Mouse (Mus musculus) heart, embryonic 15.5 days (tissue): Measurements from ENCODE around the gene Bik. TPM values are rescaled to one million over a fixed set of nuclear protein-coding genes. Genes with fewer than 3 reads are reported as not detected.
A peak's percentile ranks its signal among the peaks of the same experiment; 100 is the strongest.

Source experiments
- ATAC-seq: fragments of 200-750 bp; cut with Nextera tagmentation; replicated peaks from 2 replicates; pipeline ENCODE4 v1.8.0; 2017; ENCODE audit warnings: low read depth, moderate TSS enrichment; ENCODE audit not compliant: insufficient number of reproducible peaks, insufficient read depth, low FRiP score
- H3K27ac ChIP-seq: fragments of 300-500 bp; sonication (generic); 2 replicates; pipeline ENCODE4 v1.5.1; 2015; ENCODE audit warnings: mild to moderate bottlenecking, inconsistent platforms
- H3K27me3 ChIP-seq: fragments of 300-500 bp; sonication (generic); 2 replicates; pipeline ENCODE4 v1.6.1; 2015; ENCODE audit warnings: inconsistent platforms
- H3K36me3 ChIP-seq: fragments of 300-500 bp; sonication (generic); 2 replicates; pipeline ENCODE4 v1.6.1; 2015; ENCODE audit warnings: mild to moderate bottlenecking, inconsistent platforms
- H3K4me1 ChIP-seq: fragments of 300-500 bp; sonication (generic); replicated peaks from 2 replicates; pipeline ENCODE4 v1.6.1; 2015; ENCODE audit warnings: inconsistent platforms
- H3K4me2 ChIP-seq: fragments of 300-500 bp; sonication (generic); 2 replicates; pipeline ENCODE4 v1.6.1; 2015; ENCODE audit warnings: inconsistent platforms, mild to moderate bottlenecking, moderate library complexity
- H3K4me3 ChIP-seq: fragments of 300-500 bp; sonication (generic); 2 replicates; pipeline ENCODE4 v1.5.1; 2015; ENCODE audit warnings: mild to moderate bottlenecking, inconsistent platforms
- H3K9ac ChIP-seq: fragments of 300-500 bp; sonication (generic); 2 replicates; pipeline ENCODE4 v1.6.1; 2015; ENCODE audit warnings: mild to moderate bottlenecking, inconsistent platforms
- H3K9me3 ChIP-seq: fragments of 300-500 bp; sonication (generic); replicated peaks from 2 replicates; pipeline ENCODE4 v1.6.1; 2016; ENCODE audit warnings: inconsistent platforms
- WGBS: fragments of 180-500 bp; shearing (Covaris S2); methylation state at CpG from one replicate; pipeline ENCODE4 v1.1.7; 2015; ENCODE audit warnings: mixed read lengths; 5-methylcytosine and 5-hydroxymethylcytosine counted together
- microRNA-seq: library from miRNA; unstranded; fragments of <30 nt; microRNA quantifications from one replicate; pipeline ENCODE4, GENCODE M21; 2016
- polyA plus RNA-seq: library from polyadenylated mRNA; unstranded; fragments of >200 nt; fragmentation: Nextera tagmentation; extraction: Ambion mirVana; gene quantifications from 2 replicates; pipeline ENCODE4 v1.2.1, GENCODE M21; 2015

Gene Bik
- polyA plus RNA-seq, 1 experiment from 2014 or later = 24.5 TPM

GRCm38 (mm10) chr15:83590841-83591240 is 64.2 kb downstream of the Bik start:
- H3K4me1 ChIP-seq = peaks cover 21% of the 10 kb centered on the region
- 84% methylated on average over 4 of the region's 4 CpGs for WGBS
- ATAC-seq = no peak

GRCm38 (mm10) chr15:83591758-83592157 is 65.1 kb downstream of the Bik start:
- H3K36me3 ChIP-seq = peaks cover 9% of the 10 kb centered on the region
- no peak for ATAC-seq
- H3K9ac ChIP-seq = no peak overlapping the region
- H3K4me3 ChIP-seq = no peak overlapping the region
- H3K4me1 ChIP-seq = peaks cover 21% of the 10 kb centered on the region
- H3K27ac ChIP-seq = no peak overlapping the region
- H3K4me2 ChIP-seq = no peak overlapping the region
- 74% methylated on average over 6 of the region's 6 CpGs for WGBS
- no peaks in the 10 kb centered on the region for H3K9me3 ChIP-seq
- H3K27me3 ChIP-seq = no peaks in the 10 kb centered on the region

More at GRCm38 (mm10) chr15:83590841-83591240, 64.2 kb downstream of the Bik start:
- H3K27ac ChIP-seq = no peak overlapping the region
- no peaks in the 10 kb centered on the region for H3K27me3 ChIP-seq
- H3K9me3 ChIP-seq = no peaks in the 10 kb centered on the region
- H3K9ac ChIP-seq = no peak overlapping the region
- no peak overlapping the region for H3K4me2 ChIP-seq
- H3K36me3 ChIP-seq = peaks cover 18% of the 10 kb centered on the region
- no peak overlapping the region for H3K4me3 ChIP-seq

- no peaks in the 10 kb centered on the region for H3K27me3 ChIP-seq
- H3K36me3 ChIP-seq = 0 out of 2 replicates have a peak, but pooled peaks cover 1% of the 10 kb centered on the region
- no peak overlapping the region for H3K4me3 ChIP-seq
- H3K9me3 ChIP-seq = no peaks in the 10 kb centered on the region
- no peak for ATAC-seq
- no peak overlapping the region for H3K9ac ChIP-seq
- peak overlapping the region; percentile 73; the same call in 1 of the 2 replicates for H3K4me2 ChIP-seq
- H3K4me1 ChIP-seq = peaks cover 21% of the 10 kb centered on the region
- WGBS = 53% methylated on average over 8 of the region's 8 CpGs
- no peak overlapping the region for H3K27ac ChIP-seq
These were observed 65.9 kb downstream of the Bik start for GRCm38 (mm10) chr15:83592260-83593188.

- Histone ChIP-seq H3K9ac (no peak overlapping the region), H3K4me3 (peak overlapping the region; percentile 87; the same call in 1 of the 2 replicates)
These were observed 66.5 kb downstream of the Bik start for GRCm38 (mm10) chr15:83593189-83593585.

GRCm38 (mm10) chr15:83593702-83594512 is 67.2 kb downstream of the Bik start:
- Histone ChIP-seq H3K4me2 (peak overlapping the region; percentile 73), H3K9me3 (no peaks in the 10 kb centered on the region), H3K27ac (no peak overlapping the region), H3K36me3 (no peaks in the 10 kb centered on the region), H3K27me3 (no peaks in the 10 kb centered on the region), H3K4me1 (peaks cover 21% of the 10 kb centered on the region), H3K4me3 (peak overlapping the region; percentile 87), H3K9ac (peak overlapping the region; percentile 78)
- 11% methylated on average over 19 of the region's 19 CpGs for WGBS
- ATAC-seq = peak; percentile 12

More at GRCm38 (mm10) chr15:83593189-83593585, 66.5 kb downstream of the Bik start:
- Histone ChIP-seq H3K36me3 (no peaks in the 10 kb centered on the region), H3K9me3 (no peaks in the 10 kb centered on the region), H3K27me3 (no peaks in the 10 kb centered on the region), H3K4me1 (peaks cover 21% of the 10 kb centered on the region), H3K4me2 (peak overlapping the region; percentile 73), H3K27ac (no peak overlapping the region)
- 0 out of 2 replicates have a peak, but pooled peaks have one; percentile 16 for ATAC-seq

Small RNA genes lying within 50 kb of the gene (microRNA-seq; reads per million reads assigned to microRNA genes)
- not detected for gene Gm24575

Other genes with a start within 250 kb of the Bik start
- 37.7 and 40.1 TPM in 2 replicates for gene Arfgap3, start 176.6 kb upstream of the Bik start, polyA plus RNA-seq
- gene Pacsin2, start 62.3 kb upstream of the Bik start, polyA plus RNA-seq = 59.3 and 75.3 TPM in 2 replicates
- gene Ttll1, start 16.0 kb upstream of the Bik start, polyA plus RNA-seq = 22.9 and 23.4 TPM in 2 replicates
- 149 and 164 TPM in 2 replicates for gene Tspo, start 36.7 kb downstream of the Bik start, polyA plus RNA-seq
- 25.8 and 30.5 TPM in 2 replicates for gene Mcat, start 36.9 kb downstream of the Bik start, polyA plus RNA-seq
- 14.4 and 22.6 TPM in 2 replicates for gene Ttll12, start 68.3 kb downstream of the Bik start, polyA plus RNA-seq
- gene Scube1, start 198.2 kb downstream of the Bik start, polyA plus RNA-seq = 4.8 and 7.9 TPM in 2 replicates